Mouse (Mus musculus) olfactory bulb, adult 2 months (tissue): Measurements from ENCODE around the gene Tmem273.

Experiments used
- CTCF ChIP-seq: fragments of 200-500 bp; IDR thresholded peaks from 2 replicates; pipeline ENCODE4 v1.5.1; 2012; ENCODE audit warnings: low read depth, mild to moderate bottlenecking, low read length, moderate library complexity; ENCODE audit not compliant: insufficient read depth
- POLR2A ChIP-seq: fragments of 200-500 bp; IDR thresholded peaks from 2 replicates; pipeline ENCODE4 v1.6.1; 2012; ENCODE audit warnings: mild to moderate bottlenecking, low read depth, low read length, moderate library complexity; ENCODE audit not compliant: insufficient read depth

DNA sequence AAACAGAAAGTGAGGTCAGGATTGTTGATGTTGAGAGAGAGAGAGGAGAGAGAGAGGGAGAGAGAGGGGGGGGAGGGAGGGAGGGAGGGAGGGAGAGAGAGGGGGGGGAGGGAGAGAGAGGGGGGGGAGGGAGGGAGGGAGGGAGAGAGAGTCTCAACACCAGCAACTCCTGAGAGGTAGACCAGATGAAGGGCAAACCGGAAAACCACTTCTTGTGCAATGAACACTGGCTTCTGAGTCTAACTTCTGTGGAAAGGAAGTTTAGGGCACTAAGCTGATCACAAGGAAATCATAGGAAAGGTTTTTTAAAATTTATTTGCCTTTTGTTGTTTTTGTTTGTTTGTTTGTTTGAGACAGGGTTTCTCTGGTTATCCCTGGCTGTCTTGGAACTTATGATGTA is 23.6 kb upstream of the Tmem273 start:
- no peak for TF ChIP-seq CTCF
- TF ChIP-seq POLR2A: no peak
